Mouse (Mus musculus): Measurements from ENCODE around the gene Gipc3. TPM values are rescaled to one million over a fixed set of nuclear protein-coding genes. Genes with fewer than 3 reads are reported as not detected.

Gipc3 gene
- total and polyA plus RNA-seq, 2 experiments from 2014 or later, result not detected

DNA sequence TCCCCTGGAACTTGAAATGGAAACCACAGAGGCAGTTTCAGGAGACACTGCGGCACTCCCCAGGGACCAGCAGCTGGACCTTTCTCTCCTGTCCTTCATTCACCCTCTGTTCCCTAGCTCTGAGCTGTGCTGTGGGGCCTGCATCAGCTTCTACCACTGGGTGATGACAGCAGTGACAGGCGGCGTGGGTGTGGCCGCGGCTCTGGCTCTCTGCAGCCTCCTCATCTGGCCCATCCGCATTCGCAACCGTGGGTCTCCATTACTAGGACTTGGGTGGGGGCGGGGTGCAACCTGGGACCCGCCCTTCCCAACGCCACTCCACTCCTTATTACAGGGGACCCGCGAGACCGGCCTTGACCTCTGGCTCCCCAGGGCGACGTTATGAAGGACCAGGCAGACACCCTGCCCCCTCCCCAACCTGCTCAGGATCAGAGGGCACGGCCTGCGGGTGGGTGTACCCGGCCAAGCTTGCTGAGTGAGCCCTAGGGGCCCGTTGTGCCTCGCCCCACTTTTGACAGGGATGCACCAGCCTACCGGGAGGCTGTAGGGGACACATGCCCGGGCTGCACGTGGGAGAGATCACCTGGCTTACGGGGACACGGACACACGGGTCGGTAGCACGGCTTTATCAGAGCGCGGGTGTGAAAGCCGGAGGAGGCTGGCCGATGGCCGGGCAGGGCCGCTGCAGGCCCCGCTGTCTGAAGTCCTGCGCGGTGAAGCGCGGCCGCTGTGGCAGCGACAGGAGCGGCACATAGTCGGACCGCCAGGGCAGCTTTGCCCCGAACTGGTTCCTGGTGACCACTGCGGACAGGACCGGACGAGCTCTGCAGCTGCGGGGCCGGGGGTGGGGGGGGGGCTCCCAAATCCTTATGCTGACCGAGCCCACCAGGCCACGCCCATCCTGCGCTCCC lies 20.6 kb upstream of the Gipc3 start:
- Histone ChIP-seq H3K4me1 (ENCODE audit: insufficient read depth) (0 out of 2 replicates have a peak, but pooled peaks cover 4% of the 10 kb centered on the region), H3K4me3 (ENCODE audit: low read depth, low read length) (no peak overlapping the region; the same call in 1 of the 2 replicates), H3K9me3 (ENCODE audit: low read length) (no peaks in the 10 kb centered on the region), H3K4me2 (ENCODE audit: low read depth) (peak overlapping the region; percentile 30), H3K36me3 (ENCODE audit: insufficient read depth) (peaks cover 32% of the 10 kb centered on the region), H3K27me3 (ENCODE audit: insufficient read depth, low read length) (0 out of 2 replicates have a peak, but pooled peaks cover 7% of the 10 kb centered on the region), H3K27ac (ENCODE audit: low read depth, low read length) (no peak overlapping the region), H3K9ac (no peak overlapping the region; the same call in 1 of the 2 replicates)
- TF ChIP-seq CTCF (IDR thresholded peaks at IDR 0.05; ENCODE audit: low read depth), result no peak
- WGBS, result 17% methylated on average over 54 of the region's 54 CpGs
- DNase-seq, result no peak
- no peak for ATAC-seq

DNA sequence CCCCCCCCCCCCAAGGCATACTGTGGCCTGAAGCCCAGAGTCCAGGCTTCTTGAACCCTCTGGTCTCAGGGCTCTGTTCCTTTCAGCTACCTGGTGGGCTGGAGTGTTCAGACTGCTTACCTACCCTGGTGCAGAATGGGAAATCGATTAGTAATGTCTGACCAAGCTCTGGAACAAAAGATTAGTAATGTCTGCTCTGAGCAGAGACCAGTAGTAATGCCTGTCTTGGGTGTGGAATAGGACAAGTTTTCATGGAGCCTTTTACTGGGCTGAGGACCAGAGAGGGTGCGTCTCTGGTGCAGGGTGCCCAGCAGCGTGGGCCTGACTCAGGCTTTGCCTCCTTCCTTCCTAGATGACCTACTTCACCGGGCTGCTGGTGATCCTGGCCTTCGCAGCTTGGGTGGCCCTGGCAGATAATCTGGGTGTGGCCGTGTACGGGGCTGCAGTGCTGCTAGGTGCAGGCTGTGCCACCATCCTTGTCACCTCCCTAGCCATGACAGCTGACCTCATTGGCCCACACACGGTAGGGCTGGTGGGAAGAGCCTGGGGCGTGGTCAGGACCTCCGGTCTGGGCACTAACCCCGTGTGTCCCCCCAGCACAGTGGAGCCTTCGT lies 19.4 kb upstream of the Gipc3 start:
- ATAC-seq (no peak), DNase-seq (no peak)
- no peak overlapping the region for H3K4me3 ChIP-seq (ENCODE audit: low read depth, low read length)
- no peak overlapping the region for H3K9ac ChIP-seq
- no peak overlapping the region for H3K4me2 ChIP-seq (ENCODE audit: low read depth)
- WGBS, result 81% methylated on average over 12 of the region's 12 CpGs
- TF ChIP-seq CTCF (IDR thresholded peaks at IDR 0.05; ENCODE audit: low read depth), result no peak
- no peak overlapping the region for H3K27ac ChIP-seq (ENCODE audit: low read depth, low read length)
- H3K9me3 ChIP-seq (ENCODE audit: low read length), result no peaks in the 10 kb centered on the region
- H3K36me3 ChIP-seq (ENCODE audit: insufficient read depth), result peaks cover 20% of the 10 kb centered on the region
- H3K27me3 ChIP-seq (ENCODE audit: insufficient read depth, low read length), result 0 out of 2 replicates have a peak, but pooled peaks cover 7% of the 10 kb centered on the region
- peaks cover 12% of the 10 kb centered on the region for H3K4me1 ChIP-seq (ENCODE audit: insufficient read depth)

DNA sequence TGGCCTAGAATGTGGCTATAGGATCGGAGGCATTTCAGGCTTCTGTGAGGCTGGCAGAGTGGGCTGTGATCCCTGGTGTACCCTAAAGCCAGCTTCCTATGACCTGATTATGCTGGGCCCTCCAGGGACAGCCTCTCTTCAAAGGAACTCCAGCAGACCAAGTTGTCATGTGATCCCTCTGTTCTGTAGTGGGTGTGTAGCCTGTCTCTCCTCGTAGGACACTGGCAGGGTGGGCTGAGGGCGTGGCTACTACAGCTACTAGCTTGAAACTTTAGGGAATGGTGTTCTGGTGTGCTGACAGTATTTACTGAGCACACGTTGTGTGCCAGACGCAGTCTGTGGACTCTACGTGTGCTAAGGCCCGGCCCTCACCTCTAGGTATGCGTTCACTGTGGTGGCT lies 17.7 kb upstream of the Gipc3 start:
- DNase-seq (no peak), ATAC-seq (no peak)
- no peak overlapping the region for H3K9ac ChIP-seq
- TF ChIP-seq CTCF (IDR thresholded peaks at IDR 0.05; ENCODE audit: low read depth), result no peak
- no peak overlapping the region for H3K27ac ChIP-seq (ENCODE audit: low read depth, low read length)
- H3K4me1 ChIP-seq (ENCODE audit: insufficient read depth), result peaks cover 12% of the 10 kb centered on the region
- H3K27me3 ChIP-seq (ENCODE audit: insufficient read depth, low read length), result 0 out of 2 replicates have a peak, but pooled peaks cover 7% of the 10 kb centered on the region
- no peak overlapping the region for H3K4me3 ChIP-seq (ENCODE audit: low read depth, low read length)
- no peaks in the 10 kb centered on the region for H3K9me3 ChIP-seq (ENCODE audit: low read length)
- H3K4me2 ChIP-seq (ENCODE audit: low read depth), result no peak overlapping the region
- 77% methylated on average over 8 of the region's 8 CpGs for WGBS
- 0 out of 2 replicates have a peak, but pooled peaks cover 8% of the 10 kb centered on the region for H3K36me3 ChIP-seq (ENCODE audit: insufficient read depth)

DNA sequence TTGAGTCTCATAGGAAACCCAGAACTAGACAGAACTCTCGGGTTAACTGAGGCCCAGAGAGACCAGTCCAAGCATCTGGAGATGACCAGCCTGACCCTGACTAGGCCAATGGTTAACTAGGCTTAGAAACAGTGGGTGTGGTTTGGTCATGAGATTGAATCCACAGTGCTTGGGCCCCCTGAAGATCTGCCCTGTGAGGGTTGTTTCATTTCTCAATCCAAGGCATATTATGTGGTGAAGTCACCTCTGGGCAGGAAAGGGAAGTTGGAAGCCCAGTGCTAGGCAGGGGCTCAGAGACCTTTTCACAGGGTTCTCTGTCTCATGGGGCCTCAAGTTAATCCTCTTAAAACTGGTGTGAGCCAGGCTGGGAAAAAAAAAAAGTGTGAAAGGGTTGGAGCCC lies 15.8 kb upstream of the Gipc3 start:
- Histone ChIP-seq H3K27ac (ENCODE audit: low read depth, low read length) (no peak overlapping the region), H3K9me3 (ENCODE audit: low read length) (no peaks in the 10 kb centered on the region), H3K4me2 (ENCODE audit: low read depth) (peak overlapping the region; percentile 95; the same call in 1 of the 2 replicates), H3K36me3 (ENCODE audit: insufficient read depth) (0 out of 2 replicates have a peak, but pooled peaks cover 8% of the 10 kb centered on the region), H3K27me3 (ENCODE audit: insufficient read depth, low read length) (0 out of 2 replicates have a peak, but pooled peaks cover 7% of the 10 kb centered on the region), H3K4me3 (ENCODE audit: low read depth, low read length) (no peak overlapping the region), H3K4me1 (ENCODE audit: insufficient read depth) (peaks cover 8% of the 10 kb centered on the region), H3K9ac (no peak overlapping the region)
- ATAC-seq, result no peak
- no peak for DNase-seq
- 56% methylated on average over 1 of the region's 1 CpGs for WGBS
- TF ChIP-seq CTCF (IDR thresholded peaks at IDR 0.05; ENCODE audit: low read depth), result no peak

DNA sequence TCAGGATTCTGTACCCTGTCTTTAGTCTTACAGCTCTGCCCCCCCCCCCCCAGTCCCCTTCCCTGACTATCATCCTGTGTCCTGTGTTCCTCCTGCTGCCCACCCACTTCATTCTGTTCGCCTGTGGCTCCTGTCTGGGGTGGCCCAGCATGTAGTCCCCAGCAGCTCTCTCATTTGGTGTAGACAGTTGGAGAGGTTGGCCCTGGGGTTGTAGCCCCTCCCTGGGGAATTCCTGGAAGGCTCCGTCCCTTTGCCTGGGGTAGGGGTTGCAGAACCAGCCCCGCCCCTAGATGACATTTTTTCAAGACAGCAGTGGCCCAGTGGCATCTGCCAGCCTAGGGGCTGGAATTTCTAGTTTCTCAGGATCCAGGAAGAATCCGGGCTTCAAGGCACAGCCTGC lies 15.1 kb upstream of the Gipc3 start:
- TF ChIP-seq CTCF (IDR thresholded peaks at IDR 0.05; ENCODE audit: low read depth), result no peak
- H3K36me3 ChIP-seq (ENCODE audit: insufficient read depth), result 0 out of 2 replicates have a peak, but pooled peaks cover 8% of the 10 kb centered on the region
- H3K4me1 ChIP-seq (ENCODE audit: insufficient read depth), result peaks cover 8% of the 10 kb centered on the region
- ATAC-seq (no peak), DNase-seq (no peak)
- no peaks in the 10 kb centered on the region for H3K9me3 ChIP-seq (ENCODE audit: low read length)
- peak overlapping the region; percentile 80 for H3K4me3 ChIP-seq (ENCODE audit: low read depth, low read length)
- WGBS, result 31% methylated on average over 4 of the region's 4 CpGs
- 0 out of 2 replicates have a peak, but pooled peaks cover under 1% of the 10 kb centered on the region for H3K27me3 ChIP-seq (ENCODE audit: insufficient read depth, low read length)
- H3K27ac ChIP-seq (ENCODE audit: low read depth, low read length), result no peak overlapping the region
- H3K9ac ChIP-seq, result peak overlapping the region; percentile 70
- H3K4me2 ChIP-seq (ENCODE audit: low read depth), result peak overlapping the region; percentile 95

DNA sequence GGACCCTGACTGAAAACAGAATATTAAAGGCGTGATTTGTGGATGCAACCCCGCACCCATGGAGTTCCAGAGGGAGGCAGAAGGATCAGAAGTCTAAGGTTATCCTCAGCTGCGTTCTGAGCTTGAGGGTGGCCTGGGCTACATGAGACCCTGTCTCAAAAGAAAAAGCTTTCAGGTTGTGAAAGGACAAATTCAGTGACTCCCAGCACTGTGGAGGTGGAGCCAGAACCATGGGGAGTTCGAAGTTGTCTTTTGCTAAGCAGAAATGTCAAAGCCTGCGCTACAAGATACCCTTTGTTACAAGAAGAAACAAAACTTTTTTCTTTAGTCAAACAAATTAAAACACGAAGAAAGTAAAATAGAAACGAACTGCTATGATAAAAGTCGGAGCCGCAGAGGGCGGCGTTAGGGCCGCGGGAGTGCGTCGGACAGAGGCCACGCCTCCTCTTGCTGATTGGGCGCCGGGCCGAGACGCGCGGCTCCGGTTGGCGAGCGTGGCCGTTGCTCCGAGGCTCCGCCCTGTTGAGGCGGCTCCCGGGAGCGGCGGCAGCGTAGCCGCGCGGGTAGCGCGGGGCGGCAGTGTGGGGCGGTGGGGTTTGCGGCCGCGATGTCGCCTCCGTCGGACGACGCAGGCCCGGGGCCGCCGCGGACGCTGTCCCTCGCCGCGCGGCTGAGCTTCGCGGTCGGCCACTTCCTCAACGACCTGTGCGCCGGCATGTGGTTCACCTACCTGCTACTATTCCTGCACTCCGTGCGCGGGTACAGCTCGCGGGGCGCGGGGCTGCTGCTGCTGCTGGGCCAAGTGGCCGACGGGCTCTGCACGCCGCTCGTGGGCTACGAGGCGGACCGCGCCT lies 14.2 kb upstream of the Gipc3 start, which contains the start of gene Mfsd12:
Gene Mfsd12 (plus strand): TSS at position 501 of the 854 bp plus-strand sequence.
- peak within 1 kb of the TSS; percentile 95 for H3K4me2 ChIP-seq (ENCODE audit: low read depth)
- H3K36me3 ChIP-seq (ENCODE audit: insufficient read depth), result no peaks in the 10 kb centered on the region
- peak; percentile 96 for ATAC-seq
- peaks cover 8% of the 10 kb centered on the region for H3K4me1 ChIP-seq (ENCODE audit: insufficient read depth)
- no peaks in the 10 kb centered on the region for H3K9me3 ChIP-seq (ENCODE audit: low read length)
- no peak for TF ChIP-seq CTCF (IDR thresholded peaks at IDR 0.05; ENCODE audit: low read depth)
- H3K27me3 ChIP-seq (ENCODE audit: insufficient read depth, low read length), result no peaks in the 10 kb centered on the region
- DNase-seq, result peak; percentile 97
- peak within 1 kb of the TSS; percentile 70 for H3K9ac ChIP-seq
- peak within 1 kb of the TSS; percentile 80 for H3K4me3 ChIP-seq (ENCODE audit: low read depth, low read length)
- no peak within 1 kb of the TSS for H3K27ac ChIP-seq (ENCODE audit: low read depth, low read length)
- WGBS, result 2% methylated on average over 75 of the region's 79 CpGs

Measured in forebrain, postnatal 0 days (tissue).